Mouse (Mus musculus): ENCODE results near the gene Apobec2.
"Not testable (repeated sequence)": the region's sequence is repeated elsewhere in the genome, so short reads cannot be mapped to it uniquely, and the experiment has no call there.

Gene Apobec2

GRCm38 (mm10) chr17:48432158-48432980 lies at the start of gene Apobec2:
Gene Apobec2, minus strand, starts transcription at chr17:48432930.
- DNase-seq: peak; percentile 55

GRCm38 (mm10) chr17:48479952-48480351 lies 47.2 kb upstream of the Apobec2 start:
- no peak for DNase-seq

GRCm38 (mm10) chr17:48475444-48475843 lies 42.7 kb upstream of the Apobec2 start:
- DNase-seq: no peak

GRCm38 (mm10) chr17:48474282-48474681 lies 41.6 kb upstream of the Apobec2 start:
- DNase-seq: not testable (repeated sequence)

DNA sequence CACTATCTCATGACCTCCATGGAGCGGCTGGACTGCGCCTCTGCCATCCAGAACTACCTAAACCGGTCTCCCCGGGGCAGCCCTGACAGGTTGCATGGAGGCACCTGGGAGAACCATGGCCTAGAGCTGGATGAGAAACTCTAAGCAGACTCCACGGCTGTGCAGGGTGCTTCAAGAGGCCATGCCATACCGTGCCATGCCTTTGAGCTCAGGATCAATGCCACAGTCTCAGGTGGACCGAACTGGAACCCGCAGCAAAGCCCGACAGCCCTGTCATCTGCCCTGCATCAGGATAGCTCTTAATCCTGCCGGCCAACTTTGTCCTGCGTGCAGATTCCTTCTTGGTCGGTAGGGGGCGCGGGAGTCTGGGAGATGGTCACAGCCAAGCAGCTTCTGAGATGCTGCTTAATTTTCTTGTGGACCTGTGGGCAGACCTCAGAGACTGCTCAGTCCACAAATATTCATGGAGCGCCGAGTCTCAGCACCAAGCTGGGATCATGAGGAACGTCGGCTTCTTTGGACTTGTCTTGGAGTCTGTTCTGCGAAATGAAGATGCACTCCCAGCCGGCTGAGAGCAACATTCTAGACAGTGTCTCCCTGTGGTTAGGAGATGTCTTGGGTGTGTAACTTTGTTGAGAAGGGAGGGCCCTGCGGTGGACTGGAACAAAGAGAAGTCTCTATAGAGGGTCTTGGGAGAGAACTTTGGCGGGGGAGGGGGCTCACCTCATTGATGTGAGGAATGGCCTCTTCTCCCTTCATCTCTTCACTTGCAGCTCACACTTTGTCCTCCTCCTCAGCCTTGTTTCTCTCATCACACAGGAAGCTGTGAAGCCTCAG lies 34.9 kb upstream of the Apobec2 start:
- peak; percentile 89 for DNase-seq

DNA sequence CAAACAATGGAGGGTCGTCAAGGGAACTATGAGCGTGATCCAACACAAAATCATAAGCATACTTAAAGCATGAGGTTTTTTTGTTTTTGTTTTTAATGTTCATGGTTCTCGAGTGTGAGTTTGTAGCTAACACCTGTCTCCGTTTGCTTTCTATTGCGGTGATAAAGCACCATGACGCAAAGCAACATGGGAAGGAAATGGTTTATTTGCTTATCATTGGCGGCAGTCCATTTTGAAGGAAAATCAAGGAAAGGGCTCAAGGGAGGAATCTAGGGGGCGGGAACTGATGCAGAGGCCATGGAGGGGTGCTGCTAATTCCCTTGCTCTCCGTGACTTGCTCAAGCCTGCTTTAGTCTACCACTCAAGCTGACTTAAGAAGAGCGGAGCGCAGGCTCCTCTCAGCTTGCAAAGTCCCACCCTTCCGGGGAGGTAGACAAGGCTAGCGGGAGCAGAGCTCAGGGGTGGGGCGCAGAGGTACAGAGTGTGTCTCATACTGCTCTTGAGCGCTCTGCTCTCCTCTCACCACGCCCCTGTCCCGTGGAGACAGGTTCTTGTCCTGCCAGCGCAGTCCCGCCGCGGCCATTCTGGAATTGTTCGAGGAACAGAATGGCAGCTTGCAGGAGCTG lies 34.2 kb upstream of the Apobec2 start:
- peak; percentile 12 for DNase-seq

- DNase-seq: no peak
Measured at GRCm38 (mm10) chr17:48463391-48463790, 30.7 kb upstream of the Apobec2 start.

- no peak for DNase-seq
Measured at GRCm38 (mm10) chr17:48462096-48462495, 29.4 kb upstream of the Apobec2 start.

DNA sequence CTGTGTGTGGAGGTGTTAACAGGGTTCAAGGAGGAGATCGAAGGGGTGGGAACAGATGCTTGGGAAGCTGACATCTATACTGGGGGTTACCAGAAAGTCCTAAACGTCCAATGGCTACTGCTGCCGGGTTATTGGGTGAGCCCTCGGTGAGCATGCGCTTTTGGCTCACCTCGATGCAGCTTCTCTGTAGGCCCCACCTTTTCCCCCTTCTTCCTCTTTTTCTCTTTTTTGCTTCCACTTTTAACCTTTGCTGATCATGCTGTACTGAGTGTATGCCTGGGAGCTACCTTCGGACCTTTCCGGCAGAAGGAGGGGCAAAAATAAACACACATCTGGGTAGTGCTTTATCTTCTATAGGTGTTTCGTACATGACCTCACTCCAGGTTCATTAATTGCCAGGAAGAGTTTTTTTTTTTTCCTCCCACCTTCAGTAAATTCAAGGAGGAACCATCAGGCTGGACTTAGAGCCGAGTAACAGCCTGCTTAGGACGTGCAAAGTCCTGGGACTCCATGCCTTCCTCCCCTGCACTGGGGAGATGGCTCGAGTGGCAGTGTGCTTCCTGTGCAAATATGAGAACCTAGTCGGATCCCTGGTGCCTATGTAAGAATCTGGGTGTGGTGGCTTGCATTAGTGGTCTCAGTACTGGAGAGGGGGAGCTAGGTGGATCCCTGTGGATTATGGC lies 25.4 kb upstream of the Apobec2 start:
- DNase-seq: no peak

DNA sequence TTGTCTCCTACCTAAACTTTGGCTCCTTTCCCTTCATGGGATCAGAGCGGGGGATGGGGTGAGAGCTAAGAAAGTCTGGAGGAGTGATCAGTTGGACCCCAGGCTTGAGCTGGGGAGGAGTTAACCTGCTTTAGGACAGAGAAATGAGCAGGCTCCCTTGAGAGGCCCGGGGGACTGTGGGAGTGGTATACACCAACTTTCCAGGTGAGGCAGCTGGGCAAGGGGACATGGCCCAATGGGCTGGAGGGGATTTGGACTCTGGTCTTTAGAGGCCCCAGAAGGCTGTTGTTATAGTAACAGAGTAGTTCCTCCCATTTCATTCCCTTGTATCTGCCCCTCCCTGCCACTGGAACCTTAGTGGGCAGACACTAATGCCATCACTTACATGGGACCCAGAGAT lies 23.2 kb upstream of the Apobec2 start:
- DNase-seq: no peak

DNA sequence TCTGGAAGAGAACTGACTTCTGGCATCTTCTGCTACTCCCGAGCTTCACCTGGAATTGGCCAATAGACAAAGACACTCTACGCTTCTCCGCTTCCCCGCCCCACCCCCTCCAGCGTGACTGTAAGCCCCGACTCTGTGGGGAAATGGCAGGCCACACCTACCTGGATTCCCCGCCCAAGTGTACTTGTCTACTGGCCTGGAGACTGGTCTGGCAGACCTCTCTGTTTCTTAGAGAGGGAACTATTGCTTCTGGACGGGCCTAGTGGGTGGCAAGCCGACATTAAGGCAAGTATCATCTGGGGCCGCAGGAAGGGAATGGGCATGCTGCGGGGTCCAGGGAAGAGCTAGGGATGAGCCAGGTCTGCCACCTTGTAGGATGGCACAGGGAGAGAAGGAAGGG lies 22.0 kb upstream of the Apobec2 start, which contains the start of gene Unc5cl:
Gene Unc5cl (plus strand): TSS at position 214 of the 400 bp plus-strand sequence.
- DNase-seq: peak; percentile 34

GRCm38 (mm10) chr17:48454190-48454589 lies 21.5 kb upstream of the Apobec2 start:
- no peak for DNase-seq

DNA sequence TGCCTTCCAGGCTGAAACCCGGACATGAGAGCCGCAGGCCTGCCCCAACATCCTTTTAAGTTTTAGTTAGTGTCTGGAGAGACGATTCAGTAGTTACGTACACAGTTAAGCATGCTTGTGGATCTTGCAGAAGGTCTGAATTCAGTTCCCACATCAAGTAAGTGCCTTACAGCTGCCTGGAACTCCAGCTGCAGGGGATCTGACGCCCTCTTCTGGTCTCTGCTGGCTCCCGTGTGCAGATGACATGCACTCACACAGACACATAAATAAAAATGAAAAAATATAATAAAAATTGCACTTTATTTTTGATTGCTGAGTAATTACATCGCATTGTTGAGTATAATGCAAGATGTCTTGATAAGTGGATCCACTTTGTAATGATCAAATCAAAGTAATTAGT lies 20.8 kb upstream of the Apobec2 start:
- DNase-seq: no peak

GRCm38 (mm10) chr17:48451753-48452444 lies 19.2 kb upstream of the Apobec2 start:
- DNase-seq: no peak

GRCm38 (mm10) chr17:48451353-48451675 lies 18.6 kb upstream of the Apobec2 start, which contains the start of gene Tspo2:
Gene Tspo2, minus strand, starts transcription at chr17:48451522.
- DNase-seq: no peak

- no peak for DNase-seq
Measured at GRCm38 (mm10) chr17:48450666-48451352, 18.1 kb upstream of the Apobec2 start.

GRCm38 (mm10) chr17:48447675-48448074 lies 14.9 kb upstream of the Apobec2 start:
- no peak for DNase-seq

GRCm38 (mm10) chr17:48443542-48444145 lies 10.9 kb upstream of the Apobec2 start:
- DNase-seq: no peak

GRCm38 (mm10) chr17:48442745-48443457 lies 10.2 kb upstream of the Apobec2 start:
- no peak for DNase-seq

- no peak for DNase-seq
Measured at GRCm38 (mm10) chr17:48437421-48437911, 4.7 kb upstream of the Apobec2 start.

Data from lung, postnatal 10 days (tissue).